Mouse (Mus musculus) adipose tissue, adult 10 weeks (tissue): ENCODE measurements around the gene Gm12800. TPM values are rescaled to one million over a fixed set of nuclear protein-coding genes. Genes with fewer than 3 reads are reported as not detected.

Source experiments
- polyA plus RNA-seq: library from polyadenylated mRNA; stranded (reverse); fragments of 350-450 nt; fragmentation: Illumina TruSeq; extraction: RNeasy Lipid Tissue Mini Kit (QIAGEN cat#74804); gene quantifications from one replicate; pipeline ENCODE4 v1.2.3, GENCODE M21; 2014; ENCODE audit warnings: low read depth, low replicate concordance

Gene Gm12800
- not detected for polyA plus RNA-seq

GRCm38 (mm10) chr4:101908821-101909220 is at the start of gene Gm12800:
Gm12800 (plus strand) TSS chr4:101909121.

GRCm38 (mm10) chr4:101893656-101894420 is 15.1 kb upstream of the Gm12800 start, which contains the start of gene C130073F10Rik:
C130073F10Rik (minus strand) TSS chr4:101893789.

GRCm38 (mm10) chr4:101940107-101940506 is 31.2 kb downstream of the Gm12800 start, which contains the start of gene Gm12794:
Gm12794 (plus strand) TSS chr4:101940407.

Other genes starting within 250 kb of the Gm12800 start
- 3.2 TPM for gene Lepr, start 191.7 kb upstream of the Gm12800 start, polyA plus RNA-seq
- not detected for gene B020004J07Rik, start 65.1 kb upstream of the Gm12800 start, polyA plus RNA-seq
- not detected for gene C130073F10Rik, start 15.3 kb upstream of the Gm12800 start, polyA plus RNA-seq
- not detected for gene Gm12794, start 31.3 kb downstream of the Gm12800 start, polyA plus RNA-seq
- not detected for gene Gm12790, start 71.9 kb downstream of the Gm12800 start, polyA plus RNA-seq
- not detected for gene Gm12789, start 77.5 kb downstream of the Gm12800 start, polyA plus RNA-seq
- 8.2 TPM for gene Pde4b, start 178.4 kb downstream of the Gm12800 start, polyA plus RNA-seq